Mouse (Mus musculus): ENCODE results near the gene Pi4kb.
"Not testable (repeated sequence)": the region's sequence is repeated elsewhere in the genome, so short reads cannot be mapped to it uniquely, and the experiment has no call there.

The Pi4kb gene

GRCm38 (mm10) chr3:95016532-95017056 lies 42.1 kb downstream of the Pi4kb start:
- DNase-seq = no peak

DNA sequence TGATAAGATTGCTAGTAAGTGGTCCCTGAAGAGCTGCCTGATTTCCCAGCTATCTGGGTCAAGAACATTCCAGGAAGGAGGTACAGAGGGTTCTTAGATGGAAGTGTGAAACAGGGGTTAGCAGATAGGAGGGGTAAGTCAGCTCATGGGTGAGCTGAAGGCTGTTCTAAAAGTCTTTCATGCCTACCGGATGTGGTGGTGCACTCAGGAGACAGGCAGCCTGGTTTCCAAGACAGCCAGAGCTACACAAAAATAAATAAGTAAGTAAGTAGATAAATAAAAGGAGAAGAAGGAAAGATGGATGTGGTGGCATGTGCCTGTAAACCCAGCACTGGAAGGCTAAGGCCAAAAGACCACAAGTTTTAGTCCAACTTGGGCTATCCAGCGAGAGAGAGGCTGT lies 44.2 kb downstream of the Pi4kb start:
- no peak for DNase-seq

DNA sequence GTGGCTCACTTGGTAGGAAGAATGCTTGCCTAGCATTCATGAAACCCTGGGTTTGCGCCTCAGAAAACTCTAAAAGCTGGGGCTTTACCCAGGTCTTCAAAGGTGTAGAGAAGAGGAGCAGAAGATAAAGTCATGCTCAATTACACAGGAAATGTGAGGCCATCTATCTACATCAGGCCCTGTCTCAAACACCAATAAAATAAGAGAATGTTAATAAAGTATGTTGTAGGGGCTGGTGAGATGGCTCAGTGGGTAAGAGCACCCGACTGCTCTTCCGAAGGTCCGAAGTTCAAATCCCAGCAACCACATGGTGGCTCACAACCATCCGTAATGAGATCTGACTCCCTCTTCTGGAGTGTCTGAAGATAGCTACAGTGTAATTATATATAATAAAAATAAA lies 46.4 kb downstream of the Pi4kb start:
- DNase-seq = not testable (repeated sequence)

GRCm38 (mm10) chr3:95024551-95024950 lies 50.0 kb downstream of the Pi4kb start:
- DNase-seq = peak; percentile 56

DNA sequence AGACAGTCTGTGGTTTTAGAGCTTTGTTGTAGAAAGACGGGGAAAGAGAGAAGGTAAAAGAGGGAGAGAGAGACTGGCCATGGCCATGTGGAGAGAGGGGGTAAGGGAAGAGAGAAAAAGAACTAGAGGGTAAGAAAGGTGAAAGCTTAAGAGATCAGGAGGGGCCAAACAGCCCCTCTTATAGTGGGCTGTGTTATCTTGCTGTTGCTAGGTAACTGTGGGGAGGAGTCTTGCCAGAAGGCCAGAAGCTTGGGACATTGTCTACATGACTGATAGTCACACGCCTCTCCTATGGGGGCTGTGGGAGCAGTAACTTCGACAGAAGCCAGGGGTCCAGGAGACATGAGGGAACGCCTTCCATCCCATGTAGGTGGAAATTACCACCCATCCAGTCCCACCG lies 50.7 kb downstream of the Pi4kb start:
- no peak for DNase-seq

GRCm38 (mm10) chr3:95027057-95027645 lies 52.6 kb downstream of the Pi4kb start:
- DNase-seq = peak; percentile 42

DNA sequence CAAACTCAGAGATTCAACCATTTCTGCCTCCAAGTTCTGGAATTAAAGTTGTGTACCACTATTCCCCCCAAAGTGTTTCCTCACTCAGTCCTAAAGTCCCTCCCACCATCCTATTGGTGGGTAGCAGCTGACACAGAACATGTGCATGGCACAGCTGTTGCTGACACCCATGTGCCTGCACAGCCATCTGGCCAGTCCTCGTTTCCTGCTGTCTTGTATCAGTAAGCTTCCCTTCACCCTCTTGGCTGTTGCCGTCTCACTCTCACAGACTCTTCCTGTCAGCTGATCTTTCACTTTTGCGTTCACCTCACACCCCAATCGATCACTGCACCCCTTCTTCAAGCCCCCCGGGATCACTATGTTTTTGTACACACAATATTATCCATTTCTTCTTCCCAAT lies 53.2 kb downstream of the Pi4kb start:
- peak; percentile 90 for DNase-seq

DNA sequence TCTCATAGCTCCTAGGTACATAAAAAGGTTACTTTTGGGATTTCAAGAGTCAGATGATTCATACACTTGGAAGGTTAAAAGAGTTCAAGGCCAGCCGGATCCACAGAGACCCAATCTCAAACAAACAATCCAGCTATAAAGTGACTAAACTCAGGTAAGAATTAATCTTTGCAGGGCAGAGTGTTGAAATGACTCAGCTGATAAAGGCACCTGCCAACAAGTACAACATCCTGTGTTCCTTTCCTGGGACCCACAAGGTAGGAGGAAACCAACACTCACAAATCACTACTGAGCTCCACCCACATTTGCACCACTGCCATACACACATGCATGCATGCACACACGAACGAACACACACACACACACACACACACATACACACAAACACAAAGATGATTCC lies 54.1 kb downstream of the Pi4kb start:
- no peak for DNase-seq

GRCm38 (mm10) chr3:95029291-95029827 lies 54.8 kb downstream of the Pi4kb start:
- not testable (repeated sequence) for DNase-seq

- DNase-seq = no peak
These were observed 55.4 kb downstream of the Pi4kb start for GRCm38 (mm10) chr3:95029953-95030352.

GRCm38 (mm10) chr3:95041625-95042024 lies 67.1 kb downstream of the Pi4kb start:
- no peak for DNase-seq

DNA sequence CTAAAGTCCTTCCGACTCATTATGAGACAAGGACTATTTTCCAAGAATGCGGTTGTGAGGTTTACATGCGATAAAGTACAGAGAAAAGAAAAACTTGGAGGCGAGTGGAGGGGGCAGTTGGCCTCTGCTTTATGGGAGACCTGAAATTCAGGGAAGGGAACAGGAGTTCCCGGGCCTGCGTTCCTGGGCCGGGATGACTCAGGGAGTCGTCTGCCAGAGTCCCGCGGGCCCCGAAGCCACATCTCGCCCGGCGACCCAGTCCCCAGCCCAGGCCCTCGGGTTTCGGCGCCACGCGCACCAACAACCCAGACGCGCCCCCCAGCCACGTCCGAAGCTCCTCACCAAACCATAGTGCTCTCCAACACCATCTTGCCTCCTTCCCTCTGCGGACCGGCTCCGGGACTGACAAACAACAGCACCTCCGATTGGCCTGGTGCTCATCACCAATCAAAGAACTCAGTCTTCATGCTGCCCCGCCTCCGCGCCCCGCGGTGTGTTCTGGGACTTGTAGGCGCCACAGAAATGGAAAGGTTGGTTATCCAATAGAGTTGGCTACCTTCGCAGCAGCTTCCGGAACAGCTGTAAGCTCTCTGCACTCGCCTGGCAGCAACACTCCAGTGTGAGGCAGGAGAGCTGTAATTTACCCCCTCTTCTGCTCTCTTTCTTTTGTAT lies 67.8 kb downstream of the Pi4kb start, which contains the start of gene Psmd4:
Psmd4 (minus strand) TSS at position 449 of the 672 bp plus-strand sequence.
- DNase-seq = peak; percentile 99

DNA sequence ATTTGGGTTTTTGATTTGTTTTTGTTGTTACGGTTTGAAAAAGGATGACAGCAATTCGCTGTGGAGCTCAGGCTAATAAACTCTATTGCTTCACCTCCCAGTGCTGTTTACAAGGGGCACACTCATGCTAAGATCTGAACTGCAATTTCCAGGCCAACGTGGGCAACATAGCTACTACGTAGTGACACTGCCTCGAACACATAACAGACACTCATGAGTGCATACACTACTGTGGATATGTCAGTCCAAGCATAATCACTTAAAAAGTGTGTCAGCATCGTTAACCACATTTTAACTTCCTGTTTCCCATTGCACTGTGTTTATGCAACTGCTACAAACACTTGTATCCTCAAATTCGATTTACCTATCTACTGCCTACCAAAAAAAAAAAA lies 68.3 kb downstream of the Pi4kb start:
- no peak for DNase-seq

DNA sequence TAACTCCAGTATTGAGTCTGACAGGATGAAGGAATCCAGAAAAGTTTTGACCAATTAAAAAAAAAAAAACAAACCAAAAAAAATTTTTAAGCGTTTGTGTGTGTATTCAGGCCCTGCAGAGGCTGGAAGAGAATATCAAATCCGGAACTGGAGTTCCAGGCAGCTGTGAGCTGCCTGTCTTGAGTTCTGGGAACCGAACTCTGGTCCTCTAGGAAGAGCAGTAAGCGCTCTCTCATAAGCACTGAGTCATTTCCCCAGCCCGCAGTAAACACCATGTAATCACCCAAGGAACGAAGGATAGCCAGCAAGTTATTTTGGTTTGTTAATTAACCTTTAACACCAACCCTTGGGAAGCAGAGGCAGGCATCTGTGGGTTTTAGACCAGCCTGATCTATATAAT lies 68.7 kb downstream of the Pi4kb start:
- DNase-seq = no peak

GRCm38 (mm10) chr3:95046462-95047057 lies 72.0 kb downstream of the Pi4kb start:
- no peak for DNase-seq

- DNase-seq = no peak
These were observed 73.4 kb downstream of the Pi4kb start for GRCm38 (mm10) chr3:95047914-95048313.

- DNase-seq = peak; percentile 55
These were observed 78.4 kb downstream of the Pi4kb start for GRCm38 (mm10) chr3:95052959-95053358.

DNA sequence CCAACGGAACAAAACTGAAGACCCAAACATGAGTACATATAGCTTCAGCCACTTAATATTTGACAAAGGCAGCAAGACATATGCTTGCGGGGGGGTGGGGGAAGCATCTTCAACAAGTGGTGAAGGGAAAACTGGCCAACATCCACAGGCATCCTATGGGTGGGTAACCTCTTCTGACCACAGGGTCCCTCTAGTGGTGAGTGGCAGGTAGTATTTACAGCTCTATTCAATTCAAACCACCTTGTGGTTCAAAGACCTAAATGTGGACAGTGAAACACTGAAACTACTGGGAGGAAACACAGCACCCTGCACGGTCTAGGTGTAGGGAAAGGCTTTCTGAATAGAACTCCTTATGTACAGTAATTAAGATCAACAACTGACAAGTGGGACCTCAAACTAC lies 79.2 kb downstream of the Pi4kb start:
- no peak for DNase-seq

GRCm38 (mm10) chr3:95054481-95055260 lies 80.1 kb downstream of the Pi4kb start:
- no peak for DNase-seq

DNA sequence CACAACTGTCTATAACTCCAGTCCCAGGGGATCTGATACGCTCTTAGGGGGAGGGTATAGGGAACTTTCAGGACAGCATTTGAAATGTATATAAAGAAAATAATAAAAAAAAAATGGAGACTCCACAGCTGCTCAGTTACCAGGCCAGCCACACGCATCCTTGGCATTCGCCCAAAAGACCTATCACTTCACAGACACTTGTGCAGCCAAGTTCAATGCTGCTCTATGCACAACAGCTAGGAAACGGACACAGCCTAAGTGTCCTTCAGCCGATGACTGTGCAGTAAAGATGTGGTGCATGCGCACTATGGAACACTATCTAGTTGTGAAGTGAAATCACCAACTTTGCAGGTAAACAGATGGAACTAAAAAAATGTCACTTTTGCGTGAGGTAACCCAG lies 81.7 kb downstream of the Pi4kb start:
- DNase-seq = no peak

Data from layer of hippocampus, adult 9-11 months (tissue).